Mouse (Mus musculus): ENCODE data around the gene Iqsec1. TPM values are rescaled to one million over a fixed set of nuclear protein-coding genes. Genes with fewer than 3 reads are reported as not detected.

The Iqsec1 gene
- total RNA-seq, 2 experiments from 2014 or later = 194 to 213 TPM

GRCm38 (mm10) chr6:90816551-90816950, 171.9 kb downstream of the Iqsec1 start:
- DNase-seq (ENCODE audit: low spot score in 2 of 2) = no peak

GRCm38 (mm10) chr6:90815341-90815740, 173.1 kb downstream of the Iqsec1 start:
- DNase-seq (ENCODE audit: low spot score in 2 of 2) = no peak

GRCm38 (mm10) chr6:90813526-90813925, 175.0 kb downstream of the Iqsec1 start:
- no peak for DNase-seq (ENCODE audit: low spot score in 2 of 2)

DNA sequence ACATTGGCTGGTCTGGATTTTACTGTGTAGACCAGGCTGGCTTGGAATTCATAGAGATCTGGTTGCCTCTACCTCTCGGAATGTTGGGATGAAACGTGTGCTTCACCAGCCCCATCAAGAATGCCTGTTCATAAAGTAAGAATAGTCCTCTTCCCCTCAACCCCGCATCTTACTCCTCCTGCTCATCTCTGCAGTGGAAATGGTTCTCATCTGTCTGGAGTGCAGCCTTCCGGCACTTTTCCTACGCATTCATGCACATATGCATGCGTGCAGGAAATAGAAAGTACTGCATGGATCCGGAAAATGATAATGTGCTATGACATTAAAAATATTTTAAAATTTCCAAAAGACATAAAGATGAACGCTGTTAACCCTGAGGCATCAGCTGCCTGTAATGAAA, 175.9 kb downstream of the Iqsec1 start:
- DNase-seq (ENCODE audit: low spot score in 2 of 2) = no peak

- DNase-seq (ENCODE audit: low spot score in 2 of 2) = no peak
Measured at GRCm38 (mm10) chr6:90812072-90812471, 176.4 kb downstream of the Iqsec1 start.

DNA sequence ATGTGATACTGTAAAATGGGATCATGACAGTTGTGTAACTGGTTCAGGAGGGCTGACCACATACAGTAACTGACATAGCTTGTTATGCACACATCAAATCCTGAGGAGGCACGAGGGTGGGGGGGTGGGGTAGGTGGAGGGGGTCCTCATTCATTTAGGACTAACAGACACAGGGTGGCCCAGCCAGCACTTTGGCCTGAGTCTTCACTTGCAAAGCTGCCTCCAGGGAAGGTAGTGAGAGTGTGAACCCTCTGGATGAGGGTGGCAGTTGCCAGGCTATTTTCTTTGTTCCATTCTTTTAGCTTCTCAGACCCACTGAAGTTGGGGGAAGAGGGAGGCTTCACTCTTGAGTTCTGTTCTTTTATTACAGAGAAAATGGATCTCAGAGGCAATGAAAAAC, 177.9 kb downstream of the Iqsec1 start:
- DNase-seq (ENCODE audit: low spot score in 2 of 2) = no peak

GRCm38 (mm10) chr6:90809960-90810362, 178.5 kb downstream of the Iqsec1 start:
- peak; percentile 88 to 91 for DNase-seq (ENCODE audit: low spot score in 2 of 2)

DNA sequence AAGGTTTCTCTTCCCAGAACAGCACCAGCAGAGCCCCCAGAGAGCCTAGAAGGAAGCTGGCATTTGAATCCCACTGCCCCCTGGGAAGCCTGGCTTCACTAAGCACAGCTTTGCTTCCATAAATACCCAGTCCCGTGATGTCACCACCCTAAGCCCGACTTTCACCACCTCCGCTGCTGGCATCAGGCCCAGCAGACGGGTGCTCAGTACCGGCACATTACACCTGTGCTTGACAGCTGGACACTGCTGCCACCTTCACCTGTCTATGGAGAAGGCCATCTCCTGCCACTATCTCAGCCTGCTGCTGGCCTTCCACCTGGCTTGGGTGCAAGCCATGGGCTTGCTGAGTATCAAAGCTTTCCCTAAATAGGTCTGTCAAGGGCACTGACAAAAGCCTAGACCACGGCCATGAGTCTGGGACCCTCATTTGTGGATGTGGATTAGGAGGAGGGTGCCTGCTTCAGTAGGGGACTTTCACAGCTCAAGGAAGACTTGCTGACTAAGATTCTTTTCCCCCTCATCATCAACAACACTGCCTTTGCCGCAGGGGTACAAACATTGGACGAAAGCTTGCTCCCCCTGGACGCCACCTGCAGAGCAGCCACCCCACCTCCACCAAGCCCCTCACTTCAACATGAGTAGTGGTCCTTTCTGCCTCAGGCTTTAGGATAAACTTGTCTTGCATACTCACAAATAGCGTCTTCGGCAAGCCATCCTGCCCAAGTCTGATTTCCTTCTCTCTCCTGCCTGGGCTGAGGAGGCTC, 179.2 kb downstream of the Iqsec1 start:
- peak in 1 of 2 experiments; percentile 43 for DNase-seq (ENCODE audit: low spot score in 2 of 2)

DNA sequence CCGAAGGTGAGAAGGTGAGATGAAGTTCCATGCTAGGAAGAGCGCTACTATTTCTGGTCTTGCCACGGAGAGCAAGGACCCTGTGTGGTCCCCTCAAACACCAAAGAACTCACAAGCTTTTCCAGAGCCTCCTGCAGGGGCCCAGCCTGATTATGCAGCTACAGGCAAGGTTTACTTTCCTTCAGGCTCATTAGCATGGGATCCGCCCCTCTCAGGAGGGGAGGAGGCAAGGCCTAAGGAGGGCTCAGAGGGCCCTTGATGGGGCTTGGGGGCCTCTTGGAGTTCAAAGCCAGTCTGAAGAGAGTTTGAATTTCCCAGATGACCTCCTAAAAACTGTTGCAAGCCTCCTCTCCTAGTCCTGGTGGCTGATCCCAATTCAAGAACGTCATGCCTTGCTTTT, 179.9 kb downstream of the Iqsec1 start:
- no peak for DNase-seq (ENCODE audit: low spot score in 2 of 2)

- no peak for DNase-seq (ENCODE audit: low spot score in 2 of 2)
Measured at GRCm38 (mm10) chr6:90808134-90808533, 180.4 kb downstream of the Iqsec1 start.

DNA sequence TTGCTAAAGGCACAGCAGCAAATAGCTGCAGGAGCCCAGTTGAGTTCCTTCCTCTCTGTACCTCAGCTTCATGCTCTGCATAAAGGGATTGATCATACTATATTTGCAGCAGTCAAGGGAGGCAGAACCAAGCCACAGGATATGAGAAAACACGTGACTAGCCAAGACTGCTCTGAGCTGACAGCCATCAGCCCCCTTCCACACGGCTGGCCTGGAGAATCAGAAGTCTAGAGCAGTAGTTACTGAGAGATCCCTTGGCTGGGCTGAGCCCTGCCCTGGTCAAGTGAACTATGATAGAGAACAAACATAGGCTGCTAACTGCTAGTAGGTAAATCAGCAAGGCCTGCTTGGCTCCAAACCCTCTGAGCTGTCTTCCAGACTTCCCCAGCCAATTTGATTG, 180.9 kb downstream of the Iqsec1 start:
- DNase-seq (ENCODE audit: low spot score in 2 of 2) = no peak

GRCm38 (mm10) chr6:90806743-90807142, 181.7 kb downstream of the Iqsec1 start:
- DNase-seq (ENCODE audit: low spot score in 2 of 2) = no peak

DNA sequence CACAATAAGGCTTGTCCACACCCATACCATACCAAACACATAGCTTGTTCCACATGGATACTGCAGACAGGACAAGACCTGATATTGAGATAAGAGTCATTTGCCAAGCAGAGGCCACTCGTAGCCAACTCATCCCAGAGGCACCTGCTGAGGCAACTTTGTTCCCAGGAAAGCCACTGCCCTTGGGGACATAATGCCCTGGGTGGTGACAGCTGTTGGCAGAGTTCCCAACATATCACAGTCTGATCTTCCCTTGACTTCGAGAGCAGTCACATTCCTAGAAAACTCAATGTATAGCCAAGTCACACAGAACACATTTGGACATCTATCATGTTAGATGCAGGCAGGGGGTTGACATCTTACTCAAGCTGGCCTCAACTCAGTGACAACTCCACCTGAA, 183.4 kb downstream of the Iqsec1 start:
- DNase-seq (ENCODE audit: low spot score in 2 of 2) = no peak

- no peak for DNase-seq (ENCODE audit: low spot score in 2 of 2)
Measured at GRCm38 (mm10) chr6:90804646-90805045, 183.8 kb downstream of the Iqsec1 start.

DNA sequence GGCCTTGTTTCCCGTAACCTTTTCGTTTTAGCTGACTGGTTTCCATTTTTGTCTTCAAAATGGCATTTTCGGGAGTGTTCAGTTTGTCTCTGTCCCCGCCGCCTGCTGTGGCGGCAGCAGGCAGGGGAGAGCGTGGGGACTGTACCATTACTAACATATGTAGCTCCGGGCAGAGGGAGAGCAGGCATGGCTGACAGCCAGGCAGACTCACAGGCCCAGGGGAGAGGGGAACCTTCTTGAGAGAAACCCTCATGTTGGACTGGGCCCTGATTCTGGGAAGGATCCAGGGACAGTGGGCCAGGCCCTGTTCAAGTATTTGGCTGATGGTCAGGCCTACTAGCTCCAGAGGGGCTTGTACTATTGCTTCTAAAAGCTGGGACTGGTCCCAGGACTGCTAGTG, 185.9 kb downstream of the Iqsec1 start:
- DNase-seq (ENCODE audit: low spot score in 2 of 2) = peak; percentile 68 to 73

GRCm38 (mm10) chr6:90802058-90802457, 186.4 kb downstream of the Iqsec1 start:
- DNase-seq (ENCODE audit: low spot score in 2 of 2) = peak in 1 of 2 experiments; percentile 43

- no peak for DNase-seq (ENCODE audit: low spot score in 2 of 2)
Measured at GRCm38 (mm10) chr6:90800825-90801224, 187.7 kb downstream of the Iqsec1 start.

DNA sequence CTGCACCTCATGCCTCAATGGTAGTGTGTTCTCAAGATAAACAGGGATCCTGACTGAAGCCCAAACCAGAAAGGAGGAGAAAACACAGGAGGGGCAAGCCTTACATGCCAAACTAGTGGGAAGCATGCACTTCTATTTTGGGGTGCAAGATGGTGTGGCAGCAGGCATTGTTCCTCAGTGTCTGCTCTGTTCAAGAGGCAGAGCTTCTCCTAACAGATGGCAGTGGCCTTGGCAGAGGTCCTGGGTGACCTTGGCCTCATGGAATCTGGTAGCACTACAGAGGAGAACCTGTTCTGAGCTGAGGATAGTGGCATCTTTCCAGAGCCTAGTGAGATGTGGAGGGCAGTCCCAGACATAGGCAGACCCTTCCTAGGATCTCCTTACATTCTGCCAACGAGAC, 189.4 kb downstream of the Iqsec1 start:
- DNase-seq (ENCODE audit: low spot score in 2 of 2) = no peak

GRCm38 (mm10) chr6:90798201-90798600, 190.3 kb downstream of the Iqsec1 start:
- no peak for DNase-seq (ENCODE audit: low spot score in 2 of 2)

DNA sequence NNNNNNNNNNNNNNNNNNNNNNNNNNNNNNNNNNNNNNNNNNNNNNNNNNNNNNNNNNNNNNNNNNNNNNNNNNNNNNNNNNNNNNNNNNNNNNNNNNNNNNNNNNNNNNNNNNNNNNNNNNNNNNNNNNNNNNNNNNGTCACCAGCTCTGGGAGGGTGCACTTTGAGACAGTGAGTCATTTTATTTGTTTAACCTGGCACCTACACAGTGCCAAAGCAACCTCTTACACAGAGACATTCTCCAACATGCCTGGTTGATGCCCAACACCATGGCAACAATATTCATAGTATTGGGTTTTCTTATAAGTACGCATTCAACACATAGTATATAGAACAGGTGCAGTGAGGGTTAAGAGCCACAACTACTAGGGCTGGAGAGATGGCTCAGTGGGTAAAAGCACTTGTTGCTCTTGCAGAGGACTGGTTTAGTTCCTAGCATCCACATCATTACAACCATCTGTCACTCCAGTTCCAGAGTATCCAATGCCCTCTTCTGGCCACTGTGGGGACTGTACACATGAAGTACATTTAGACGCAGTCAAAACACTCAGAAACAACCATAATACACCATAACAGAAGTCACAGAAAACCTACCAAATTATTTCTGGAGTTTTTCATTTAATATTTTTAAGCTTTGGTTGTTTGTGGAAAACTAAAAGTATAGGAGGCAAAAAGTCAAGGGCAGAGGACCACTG, 191.4 kb downstream of the Iqsec1 start:
- DNase-seq (ENCODE audit: low spot score in 2 of 2) = no peak

GRCm38 (mm10) chr6:90790901-90791300, 197.6 kb downstream of the Iqsec1 start:
- no peak for DNase-seq (ENCODE audit: low spot score in 2 of 2)

DNA sequence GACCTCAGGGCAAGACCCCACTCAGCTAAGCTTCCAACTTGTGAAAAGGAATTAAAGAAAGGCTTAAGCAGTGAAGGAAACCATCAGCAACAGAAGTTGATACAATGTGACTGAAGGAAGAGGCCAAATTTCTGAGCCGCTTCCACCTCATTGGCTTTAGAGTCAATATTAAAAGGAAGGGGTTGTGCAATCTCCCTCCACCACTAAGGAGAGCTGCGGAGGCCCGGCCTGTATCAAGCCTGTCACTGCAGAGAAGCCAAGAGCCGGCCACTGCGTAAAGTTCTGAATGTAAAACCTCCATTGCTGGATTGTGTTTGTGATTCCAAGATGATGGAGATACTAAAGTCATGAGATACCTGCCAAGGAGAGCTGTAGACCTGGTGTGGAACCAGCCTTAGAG, 199.0 kb downstream of the Iqsec1 start:
- no peak for DNase-seq (ENCODE audit: low spot score in 2 of 2)

DNA sequence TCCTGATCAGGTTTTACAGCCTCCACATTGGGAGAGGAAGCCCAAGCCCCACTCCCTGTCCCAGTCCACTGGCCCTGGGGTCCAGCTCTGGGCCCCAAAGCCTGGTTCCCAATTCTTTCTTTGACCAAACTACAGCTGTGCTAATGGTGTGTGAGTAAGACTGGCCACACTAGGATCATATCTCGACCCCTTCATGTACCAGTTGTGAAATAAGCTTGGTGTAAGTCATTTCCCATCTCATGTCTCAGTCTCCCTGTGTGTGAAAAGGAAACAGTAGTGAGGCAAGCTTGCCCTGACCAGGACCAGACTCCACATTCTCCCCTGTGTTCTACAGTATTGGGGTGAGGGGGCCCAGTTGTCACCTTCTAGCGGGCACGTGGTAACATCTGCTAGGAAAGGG, 200.9 kb downstream of the Iqsec1 start:
- DNase-seq (ENCODE audit: low spot score in 2 of 2) = no peak

Data from layer of hippocampus, postnatal 10 days (tissue).